Mouse (Mus musculus): Measurements from ENCODE around the gene Foxj3. TPM values are rescaled to one million over a fixed set of nuclear protein-coding genes. Genes with fewer than 3 reads are reported as not detected.
A peak's percentile ranks its signal among the peaks of the same experiment; 100 is the strongest.

Gene Foxj3
- polyA plus RNA-seq, 1 experiment, result 9.5 TPM

- WGBS, result 74% methylated on average over 1 of the region's 1 CpGs
- TF ChIP-seq CTCF (IDR thresholded peaks at IDR 0.05; ENCODE audit: extremely low read depth, insufficient read depth, insufficient read length, insufficient replicate concordance), result no peak
- no peak for TF ChIP-seq POLR2A (IDR thresholded peaks at IDR 0.05; ENCODE audit: low read depth, low read length)
- no peak for DNase-seq (ENCODE audit: low read depth in 1 of 2, low spot score in 2 of 2)
- H3K27ac ChIP-seq (ENCODE audit: insufficient read depth, low read length), result no peak overlapping the region
- no peak overlapping the region for H3K4me3 ChIP-seq (ENCODE audit: extremely low read depth, insufficient read depth, insufficient read length)
- no peaks in the 10 kb centered on the region for H3K4me1 ChIP-seq (ENCODE audit: control insufficient read depth, insufficient read depth, insufficient read length)
- peaks cover 6% of the 10 kb centered on the region for H3K36me3 ChIP-seq (ENCODE audit: control insufficient read depth, insufficient read depth, low read length)
- no peaks in the 10 kb centered on the region for H3K27me3 ChIP-seq (ENCODE audit: control insufficient read depth, insufficient read depth, low read length)
Measured at GRCm38 (mm10) chr4:119590027-119590426, 53.2 kb downstream of the Foxj3 start.

GRCm38 (mm10) chr4:119592479-119592878 lies 55.7 kb downstream of the Foxj3 start:
- DNase-seq (ENCODE audit: low read depth in 1 of 2, low spot score in 2 of 2), result no peak
- Histone ChIP-seq H3K4me3 (ENCODE audit: extremely low read depth, insufficient read depth, insufficient read length) (no peak overlapping the region), H3K27me3 (ENCODE audit: control insufficient read depth, insufficient read depth, low read length) (no peaks in the 10 kb centered on the region), H3K4me1 (ENCODE audit: control insufficient read depth, insufficient read depth, insufficient read length) (no peaks in the 10 kb centered on the region), H3K36me3 (ENCODE audit: control insufficient read depth, insufficient read depth, low read length) (no peaks in the 10 kb centered on the region; the same call in 1 of the 2 replicates), H3K27ac (ENCODE audit: insufficient read depth, low read length) (no peak overlapping the region)
- no peak for TF ChIP-seq POLR2A (IDR thresholded peaks at IDR 0.05; ENCODE audit: low read depth, low read length)
- TF ChIP-seq CTCF (IDR thresholded peaks at IDR 0.05; ENCODE audit: extremely low read depth, insufficient read depth, insufficient read length, insufficient replicate concordance), result no peak
- 88% methylated on average over 3 of the region's 3 CpGs for WGBS

GRCm38 (mm10) chr4:119594331-119594730 lies 57.5 kb downstream of the Foxj3 start:
- Histone ChIP-seq H3K4me3 (ENCODE audit: extremely low read depth, insufficient read depth, insufficient read length) (no peak overlapping the region), H3K4me1 (ENCODE audit: control insufficient read depth, insufficient read depth, insufficient read length) (no peaks in the 10 kb centered on the region), H3K27ac (ENCODE audit: insufficient read depth, low read length) (no peak overlapping the region), H3K27me3 (ENCODE audit: control insufficient read depth, insufficient read depth, low read length) (no peaks in the 10 kb centered on the region), H3K36me3 (ENCODE audit: control insufficient read depth, insufficient read depth, low read length) (no peaks in the 10 kb centered on the region)
- TF ChIP-seq CTCF (IDR thresholded peaks at IDR 0.05; ENCODE audit: extremely low read depth, insufficient read depth, insufficient read length, insufficient replicate concordance) (no peak), POLR2A (IDR thresholded peaks at IDR 0.05; ENCODE audit: low read depth, low read length) (no peak)
- 82% methylated on average over 14 of the region's 14 CpGs for WGBS
- DNase-seq (ENCODE audit: low read depth in 1 of 2, low spot score in 2 of 2), result no peak

- H3K4me1 ChIP-seq (ENCODE audit: control insufficient read depth, insufficient read depth, insufficient read length), result peaks cover 3% of the 10 kb centered on the region; the same call in 1 of the 2 replicates
- no peak for TF ChIP-seq CTCF (IDR thresholded peaks at IDR 0.05; ENCODE audit: extremely low read depth, insufficient read depth, insufficient read length, insufficient replicate concordance)
- TF ChIP-seq POLR2A (IDR thresholded peaks at IDR 0.05; ENCODE audit: low read depth, low read length), result no peak
- H3K4me3 ChIP-seq (ENCODE audit: extremely low read depth, insufficient read depth, insufficient read length), result no peak overlapping the region
- no peaks in the 10 kb centered on the region for H3K27me3 ChIP-seq (ENCODE audit: control insufficient read depth, insufficient read depth, low read length)
- peaks cover 6% of the 10 kb centered on the region for H3K36me3 ChIP-seq (ENCODE audit: control insufficient read depth, insufficient read depth, low read length)
- H3K27ac ChIP-seq (ENCODE audit: insufficient read depth, low read length), result no peak overlapping the region
- 72% methylated on average over 1 of the region's 1 CpGs for WGBS
- no peak for DNase-seq (ENCODE audit: low read depth in 1 of 2, low spot score in 2 of 2)
Measured at GRCm38 (mm10) chr4:119599605-119600004, 62.8 kb downstream of the Foxj3 start.

- H3K27me3 ChIP-seq (ENCODE audit: control insufficient read depth, insufficient read depth, low read length), result no peaks in the 10 kb centered on the region
- H3K4me3 ChIP-seq (ENCODE audit: extremely low read depth, insufficient read depth, insufficient read length), result no peak overlapping the region
- 22% methylated on average over 1 of the region's 1 CpGs for WGBS
- TF ChIP-seq POLR2A (IDR thresholded peaks at IDR 0.05; ENCODE audit: low read depth, low read length) (no peak), CTCF (IDR thresholded peaks at IDR 0.05; ENCODE audit: extremely low read depth, insufficient read depth, insufficient read length, insufficient replicate concordance) (no peak)
- H3K27ac ChIP-seq (ENCODE audit: insufficient read depth, low read length), result no peak overlapping the region
- H3K36me3 ChIP-seq (ENCODE audit: control insufficient read depth, insufficient read depth, low read length), result no peaks in the 10 kb centered on the region; the same call in 1 of the 2 replicates
- no peaks in the 10 kb centered on the region for H3K4me1 ChIP-seq (ENCODE audit: control insufficient read depth, insufficient read depth, insufficient read length)
- DNase-seq (ENCODE audit: low read depth in 1 of 2, low spot score in 2 of 2), result peak in 1 of 2 experiments; percentile 42
Measured at GRCm38 (mm10) chr4:119609488-119609887, 72.7 kb downstream of the Foxj3 start.

- H3K27me3 ChIP-seq (ENCODE audit: control insufficient read depth, insufficient read depth, low read length), result no peaks in the 10 kb centered on the region
- peaks cover 5% of the 10 kb centered on the region for H3K36me3 ChIP-seq (ENCODE audit: control insufficient read depth, insufficient read depth, low read length)
- H3K4me1 ChIP-seq (ENCODE audit: control insufficient read depth, insufficient read depth, insufficient read length), result no peaks in the 10 kb centered on the region
- 54% methylated on average over 1 of the region's 1 CpGs for WGBS
- H3K27ac ChIP-seq (ENCODE audit: insufficient read depth, low read length), result no peak overlapping the region
- DNase-seq (ENCODE audit: low read depth in 1 of 2, low spot score in 2 of 2), result no peak
- no peak overlapping the region for H3K4me3 ChIP-seq (ENCODE audit: extremely low read depth, insufficient read depth, insufficient read length)
- TF ChIP-seq CTCF (IDR thresholded peaks at IDR 0.05; ENCODE audit: extremely low read depth, insufficient read depth, insufficient read length, insufficient replicate concordance), result no peak
- TF ChIP-seq POLR2A (IDR thresholded peaks at IDR 0.05; ENCODE audit: low read depth, low read length), result no peak
Measured at GRCm38 (mm10) chr4:119614078-119614477, 77.3 kb downstream of the Foxj3 start.

- TF ChIP-seq CTCF (IDR thresholded peaks at IDR 0.05; ENCODE audit: extremely low read depth, insufficient read depth, insufficient read length, insufficient replicate concordance) (no peak), POLR2A (IDR thresholded peaks at IDR 0.05; ENCODE audit: low read depth, low read length) (no peak)
- WGBS, result 71% methylated on average over 4 of the region's 4 CpGs
- no peaks in the 10 kb centered on the region for H3K4me1 ChIP-seq (ENCODE audit: control insufficient read depth, insufficient read depth, insufficient read length)
Measured at GRCm38 (mm10) chr4:119614724-119615123, 77.9 kb downstream of the Foxj3 start.

More at GRCm38 (mm10) chr4:119614724-119615123, 77.9 kb downstream of the Foxj3 start:
- H3K27ac ChIP-seq (ENCODE audit: insufficient read depth, low read length), result no peak overlapping the region
- DNase-seq (ENCODE audit: low read depth in 1 of 2, low spot score in 2 of 2), result no peak
- no peak overlapping the region for H3K4me3 ChIP-seq (ENCODE audit: extremely low read depth, insufficient read depth, insufficient read length)
- H3K36me3 ChIP-seq (ENCODE audit: control insufficient read depth, insufficient read depth, low read length), result peaks cover 9% of the 10 kb centered on the region
- H3K27me3 ChIP-seq (ENCODE audit: control insufficient read depth, insufficient read depth, low read length), result no peaks in the 10 kb centered on the region

Measured in spleen, adult 2 months (tissue).